ENCODE assay signal across 11 mouse cellular contexts in the genomic region with DNA sequence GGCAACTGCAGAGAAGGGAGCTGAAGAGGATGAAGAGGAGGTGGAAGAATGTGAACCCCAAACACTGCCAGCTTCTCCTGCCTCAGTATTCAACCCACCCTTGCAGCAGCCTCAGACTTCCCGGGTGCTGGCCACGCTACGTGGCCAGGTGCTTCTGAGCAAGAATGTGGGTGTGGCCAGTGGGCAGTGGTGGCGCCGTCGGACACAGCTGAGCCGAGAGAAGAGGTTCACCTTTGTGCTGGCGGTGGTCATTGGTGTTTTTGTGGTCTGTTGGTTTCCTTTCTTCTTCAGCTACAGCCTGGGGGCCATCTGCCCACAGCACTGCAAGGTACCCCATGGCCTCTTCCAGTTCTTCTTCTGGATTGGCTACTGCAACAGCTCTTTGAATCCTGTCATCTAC. TPM values are rescaled to one million over a fixed set of nuclear protein-coding genes. Genes with fewer than 3 reads are reported as not detected.
DNase-seq lines count a peak whose midpoint lies in the region; ATAC-seq lines count a peak whose summit lies in the region.
"Had no signal": no experiment of that assay in that cellular context is flagged by ENCODE, and none has a peak within 500 bp of the region (broad histone marks: within the 10 kb centered on the region; RNA-seq: fewer than 3 reads in every experiment).

No protein-coding gene starts in this region.

- WGBS in hindbrain, embryonic 13.5 days, result 21% methylated on average over 8 of the region's 8 CpGs
- WGBS in hindbrain, embryonic 11.5 days, result 18% methylated on average over 8 of the region's 8 CpGs
- WGBS in limb, embryonic 10.5 days, result 20% methylated on average over 8 of the region's 8 CpGs
- WGBS in stomach, embryonic 14.5 days, result 12% methylated on average over 8 of the region's 8 CpGs

- no peak for ATAC-seq in hindbrain, embryonic 13.5 days (ENCODE audit: low FRiP score)
- ATAC-seq in hindbrain, embryonic 11.5 days (ENCODE audit: low FRiP score), result no peak
- ATAC-seq in stomach, embryonic 14.5 days (ENCODE audit: insufficient number of reproducible peaks, insufficient read depth, low FRiP score, low read depth), result no peak

- no peaks in the 10 kb centered on the region for H3K9me3 ChIP-seq in hindbrain, embryonic 13.5 days
- H3K9me3 ChIP-seq in hindbrain, embryonic 11.5 days (ENCODE audit: control insufficient read depth, low read length), result no peaks in the 10 kb centered on the region
- H3K9me3 ChIP-seq in limb, embryonic 10.5 days (replicated peaks), result no peaks in the 10 kb centered on the region
- no peaks in the 10 kb centered on the region for H3K9me3 ChIP-seq in stomach, embryonic 14.5 days (ENCODE audit: control insufficient read depth, low read depth, low read length)

- H3K36me3 ChIP-seq in hindbrain, embryonic 13.5 days, result no peaks in the 10 kb centered on the region
- H3K36me3 ChIP-seq in hindbrain, embryonic 11.5 days (ENCODE audit: control insufficient read depth, insufficient read depth, low read length), result no peaks in the 10 kb centered on the region
- H3K36me3 ChIP-seq in limb, embryonic 10.5 days, result no peaks in the 10 kb centered on the region
- H3K36me3 ChIP-seq in stomach, embryonic 14.5 days (ENCODE audit: control insufficient read depth, insufficient read depth, low read length), result no peaks in the 10 kb centered on the region

- no peak overlapping the region for H3K27ac ChIP-seq in hindbrain, embryonic 13.5 days
- H3K27ac ChIP-seq in hindbrain, embryonic 11.5 days (ENCODE audit: low read depth, low read length), result no peak overlapping the region
- H3K27ac ChIP-seq in limb, embryonic 10.5 days, result no peak overlapping the region
- H3K27ac ChIP-seq in stomach, embryonic 14.5 days (ENCODE audit: low read length), result no peak overlapping the region

- peaks cover 18% of the 10 kb centered on the region for H3K4me1 ChIP-seq in hindbrain, embryonic 13.5 days (replicated peaks)
- H3K4me1 ChIP-seq in hindbrain, embryonic 11.5 days (replicated peaks; ENCODE audit: control insufficient read depth, insufficient read depth, low read length), result peaks cover 8% of the 10 kb centered on the region
- peaks cover 14% of the 10 kb centered on the region for H3K4me1 ChIP-seq in limb, embryonic 10.5 days
- H3K4me1 ChIP-seq in stomach, embryonic 14.5 days (ENCODE audit: control insufficient read depth, insufficient read depth, low read length), result peaks cover 10% of the 10 kb centered on the region; the same call in 1 of the 2 replicates

- no peak overlapping the region for H3K9ac ChIP-seq in hindbrain, embryonic 13.5 days
- no peak overlapping the region for H3K9ac ChIP-seq in hindbrain, embryonic 11.5 days (ENCODE audit: low read depth, low read length)
- H3K9ac ChIP-seq in stomach, embryonic 14.5 days (replicated peaks; ENCODE audit: low read depth, low read length), result no peak overlapping the region

- 0 out of 2 replicates have a peak overlapping the region, but pooled peaks have one; percentile 45 for H3K4me3 ChIP-seq in hindbrain, embryonic 13.5 days
- H3K4me3 ChIP-seq in hindbrain, embryonic 11.5 days (ENCODE audit: low read depth, low read length), result no peak overlapping the region
- peak overlapping the region; percentile 14; the same call in 1 of the 2 replicates for H3K4me3 ChIP-seq in limb, embryonic 10.5 days
- H3K4me3 ChIP-seq in stomach, embryonic 14.5 days (ENCODE audit: low read depth, low read length), result peak overlapping the region; percentile 37; the same call in 1 of the 2 replicates

- no peak overlapping the region for H3K4me2 ChIP-seq in hindbrain, embryonic 13.5 days
- H3K4me2 ChIP-seq in hindbrain, embryonic 11.5 days (replicated peaks; ENCODE audit: low read depth, low read length), result no peak overlapping the region
- H3K4me2 ChIP-seq in stomach, embryonic 14.5 days (replicated peaks; ENCODE audit: low read depth, low read length), result no peak overlapping the region

- no peak for DNase-seq in hindbrain, embryonic 11.5 days (ENCODE audit: low spot score)
- peak; percentile 74 for DNase-seq in kidney, adult 18-20 months
- no peak for DNase-seq in limb, embryonic 10.5 days (ENCODE audit: low spot score)
- DNase-seq in frontal cortex, postnatal 14 days (ENCODE audit: low spot score in 2 of 2), result no peak
- DNase-seq in spleen, adult 12 weeks (ENCODE audit: low spot score), result no peak
- DNase-seq: gastrocnemius, postnatal 14 days; right cerebral cortex, postnatal 4 days; thymus, postnatal 36 days had no signal

- H3K27me3 ChIP-seq in hindbrain, embryonic 13.5 days, result peaks cover 88% of the 10 kb centered on the region
- peaks cover 49% of the 10 kb centered on the region for H3K27me3 ChIP-seq in hindbrain, embryonic 11.5 days (ENCODE audit: control insufficient read depth, insufficient read depth, low read length)
- H3K27me3 ChIP-seq in limb, embryonic 10.5 days (ENCODE audit: low read depth, poor library complexity, severe bottlenecking), result peaks cover 89% of the 10 kb centered on the region
- H3K27me3 ChIP-seq in stomach, embryonic 14.5 days (ENCODE audit: control insufficient read depth, insufficient read depth, low read length), result peaks cover 23% of the 10 kb centered on the region

RNA-seq across cellular contexts. Expression of gene Adra2b, which starts 1.4 kb away (rescaled TPM):
- 0.47 and 0.55 TPM in 2 replicates for polyA plus RNA-seq in hindbrain, embryonic 13.5 days (2015; fragmentation: Nextera tagmentation; extraction: Ambion mirVana)
- 2.7 and 3.5 TPM in 2 replicates for polyA plus RNA-seq in hindbrain, embryonic 11.5 days (2014; fragmentation: Nextera tagmentation; extraction: Ambion mirVana)
- 1.7 and 1.9 TPM in 2 replicates for polyA plus RNA-seq in limb, embryonic 10.5 days (2016; fragmentation: Nextera tagmentation; extraction: Ambion mirVana)
- 0.64 and 0.98 TPM in 2 replicates for polyA plus RNA-seq in stomach, embryonic 14.5 days (2014; fragmentation: Nextera tagmentation; extraction: Ambion mirVana)

RNA-seq across cellular contexts. Expression of gene Astl, which starts 26.0 kb away (rescaled TPM):
- polyA plus RNA-seq in hindbrain, embryonic 13.5 days (2015; fragmentation: Nextera tagmentation; extraction: Ambion mirVana), result not detected in 2 replicates
- not detected in 2 replicates for polyA plus RNA-seq in hindbrain, embryonic 11.5 days (2014; fragmentation: Nextera tagmentation; extraction: Ambion mirVana)
- 0.08 and 0.09 TPM in 2 replicates for polyA plus RNA-seq in limb, embryonic 10.5 days (2016; fragmentation: Nextera tagmentation; extraction: Ambion mirVana)
- not detected in 2 replicates for polyA plus RNA-seq in stomach, embryonic 14.5 days (2014; fragmentation: Nextera tagmentation; extraction: Ambion mirVana)
- polyA plus RNA-seq: lung, embryonic 16.5 days had no signal

RNA-seq across cellular contexts. Expression of gene Dusp2, which starts 28.5 kb away (rescaled TPM):
- 7.1 and 7.2 TPM in 2 replicates for polyA plus RNA-seq in hindbrain, embryonic 13.5 days (2015; fragmentation: Nextera tagmentation; extraction: Ambion mirVana)
- 4.9 and 5.5 TPM in 2 replicates for polyA plus RNA-seq in hindbrain, embryonic 11.5 days (2014; fragmentation: Nextera tagmentation; extraction: Ambion mirVana)
- 6.4 and 7.6 TPM in 2 replicates for polyA plus RNA-seq in limb, embryonic 10.5 days (2016; fragmentation: Nextera tagmentation; extraction: Ambion mirVana)
- polyA plus RNA-seq in stomach, embryonic 14.5 days (2014; fragmentation: Nextera tagmentation; extraction: Ambion mirVana), result 3.2 and 3.8 TPM in 2 replicates
